Mouse (Mus musculus): ENCODE measurements around the gene Gm20503. TPM values are rescaled to one million over a fixed set of nuclear protein-coding genes. Genes with fewer than 3 reads are reported as not detected.

The Gm20503 gene
- polyA plus RNA-seq, 1 experiment from 2014 or later: 10.1 TPM

GRCm38 (mm10) chr4:59000614-59001013 lies 2.4 kb upstream of the Gm20503 start:
- H3K4me1 ChIP-seq (ENCODE audit: insufficient read depth, low read length): peaks cover 25% of the 10 kb centered on the region
- no peak for ATAC-seq (ENCODE audit: low FRiP score, low TSS enrichment)
- H3K27ac ChIP-seq (ENCODE audit: low read length): no peak overlapping the region
- no peak overlapping the region for H3K4me2 ChIP-seq (replicated peaks; ENCODE audit: low read depth, low read length)
- H3K36me3 ChIP-seq (ENCODE audit: insufficient read depth, low read length): no peaks in the 10 kb centered on the region
- H3K9me3 ChIP-seq (ENCODE audit: low read length): no peaks in the 10 kb centered on the region
- WGBS: 4% methylated on average over 2 of the region's 2 CpGs
- no peak overlapping the region for H3K4me3 ChIP-seq (ENCODE audit: low read length)
- no peaks in the 10 kb centered on the region for H3K27me3 ChIP-seq (ENCODE audit: insufficient read depth, low read length)
- no peak overlapping the region for H3K9ac ChIP-seq (replicated peaks; ENCODE audit: low read length)

DNA sequence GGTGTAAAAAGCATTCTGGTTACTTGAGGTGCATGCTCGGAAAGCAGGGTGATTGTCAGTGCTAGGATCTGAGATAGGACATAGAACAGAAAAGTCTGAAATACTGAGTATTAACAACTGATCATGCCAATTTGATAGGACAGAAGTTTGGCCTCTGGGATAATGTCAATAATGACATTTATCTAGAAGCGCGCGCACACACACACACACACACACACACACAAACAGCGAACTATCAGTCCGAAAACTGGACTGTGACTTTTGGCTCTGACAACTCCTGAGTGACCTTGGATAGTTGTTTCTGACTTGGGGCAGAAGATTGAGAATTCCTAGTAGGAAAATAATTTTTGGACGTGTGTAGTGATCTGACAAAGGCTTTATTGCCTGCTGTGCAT lies 793 bp downstream of the Gm20503 start:
- H3K36me3 ChIP-seq (ENCODE audit: insufficient read depth, low read length): no peaks in the 10 kb centered on the region
- no peak for ATAC-seq (ENCODE audit: low FRiP score, low TSS enrichment)
- 27% methylated on average over 7 of the region's 7 CpGs for WGBS
- no peaks in the 10 kb centered on the region for H3K9me3 ChIP-seq (ENCODE audit: low read length)
- peak overlapping the region; percentile 93 for H3K9ac ChIP-seq (replicated peaks; ENCODE audit: low read length)
- H3K4me3 ChIP-seq (ENCODE audit: low read length): peak overlapping the region; percentile 89
- H3K4me2 ChIP-seq (replicated peaks; ENCODE audit: low read depth, low read length): peak overlapping the region; percentile 95
- peaks cover 35% of the 10 kb centered on the region for H3K4me1 ChIP-seq (ENCODE audit: insufficient read depth, low read length)
- no peak overlapping the region for H3K27ac ChIP-seq (ENCODE audit: low read length)
- H3K27me3 ChIP-seq (ENCODE audit: insufficient read depth, low read length): no peaks in the 10 kb centered on the region

- no peaks in the 10 kb centered on the region for H3K36me3 ChIP-seq (ENCODE audit: insufficient read depth, low read length)
- peaks cover 35% of the 10 kb centered on the region for H3K4me1 ChIP-seq (ENCODE audit: insufficient read depth, low read length)
- H3K27ac ChIP-seq (ENCODE audit: low read length): no peak overlapping the region
- 22% methylated on average over 8 of the region's 8 CpGs for WGBS
- no peaks in the 10 kb centered on the region for H3K9me3 ChIP-seq (ENCODE audit: low read length)
- no peak for ATAC-seq (ENCODE audit: low FRiP score, low TSS enrichment)
- no peak overlapping the region for H3K9ac ChIP-seq (replicated peaks; ENCODE audit: low read length)
- no peak overlapping the region for H3K4me3 ChIP-seq (ENCODE audit: low read length)
- H3K4me2 ChIP-seq (replicated peaks; ENCODE audit: low read depth, low read length): no peak overlapping the region
- no peaks in the 10 kb centered on the region for H3K27me3 ChIP-seq (ENCODE audit: insufficient read depth, low read length)
These were observed 3.2 kb downstream of the Gm20503 start for GRCm38 (mm10) chr4:59006211-59006610.

GRCm38 (mm10) chr4:59007016-59007415 lies 4.0 kb downstream of the Gm20503 start:
- H3K4me2 ChIP-seq (replicated peaks; ENCODE audit: low read depth, low read length): no peak overlapping the region
- H3K36me3 ChIP-seq (ENCODE audit: insufficient read depth, low read length): no peaks in the 10 kb centered on the region
- no peaks in the 10 kb centered on the region for H3K9me3 ChIP-seq (ENCODE audit: low read length)
- no peak for ATAC-seq (ENCODE audit: low FRiP score, low TSS enrichment)
- 77% methylated on average over 6 of the region's 6 CpGs for WGBS
- no peaks in the 10 kb centered on the region for H3K27me3 ChIP-seq (ENCODE audit: insufficient read depth, low read length)
- H3K9ac ChIP-seq (replicated peaks; ENCODE audit: low read length): no peak overlapping the region
- no peak overlapping the region for H3K27ac ChIP-seq (ENCODE audit: low read length)
- peaks cover 35% of the 10 kb centered on the region for H3K4me1 ChIP-seq (ENCODE audit: insufficient read depth, low read length)
- H3K4me3 ChIP-seq (ENCODE audit: low read length): no peak overlapping the region

DNA sequence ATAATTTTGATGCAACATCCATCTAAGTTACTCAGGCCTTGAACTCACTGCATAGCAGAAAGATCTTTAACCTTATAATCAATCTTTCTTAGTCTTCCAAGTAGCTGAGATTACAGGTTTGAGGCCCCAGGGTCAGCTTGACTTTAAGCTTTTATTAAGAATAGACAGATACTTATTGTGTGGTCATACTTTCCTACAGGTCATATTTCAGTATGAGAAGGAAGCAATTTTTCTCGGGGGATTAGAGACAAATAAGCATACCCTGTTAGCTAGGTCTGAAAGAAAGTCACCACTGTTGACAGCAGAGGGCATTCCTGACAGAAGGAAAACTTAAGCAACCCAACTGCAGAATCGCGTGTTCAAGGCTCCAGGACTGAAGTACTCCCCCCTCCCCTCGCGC lies 5.0 kb downstream of the Gm20503 start:
- ATAC-seq (ENCODE audit: low FRiP score, low TSS enrichment): no peak
- no peak overlapping the region for H3K27ac ChIP-seq (ENCODE audit: low read length)
- H3K36me3 ChIP-seq (ENCODE audit: insufficient read depth, low read length): no peaks in the 10 kb centered on the region
- no peak overlapping the region for H3K4me2 ChIP-seq (replicated peaks; ENCODE audit: low read depth, low read length)
- peaks cover 31% of the 10 kb centered on the region for H3K4me1 ChIP-seq (ENCODE audit: insufficient read depth, low read length)
- no peak overlapping the region for H3K4me3 ChIP-seq (ENCODE audit: low read length)
- no peaks in the 10 kb centered on the region for H3K27me3 ChIP-seq (ENCODE audit: insufficient read depth, low read length)
- 74% methylated on average over 5 of the region's 5 CpGs for WGBS
- H3K9me3 ChIP-seq (ENCODE audit: low read length): no peaks in the 10 kb centered on the region
- no peak overlapping the region for H3K9ac ChIP-seq (replicated peaks; ENCODE audit: low read length)

DNA sequence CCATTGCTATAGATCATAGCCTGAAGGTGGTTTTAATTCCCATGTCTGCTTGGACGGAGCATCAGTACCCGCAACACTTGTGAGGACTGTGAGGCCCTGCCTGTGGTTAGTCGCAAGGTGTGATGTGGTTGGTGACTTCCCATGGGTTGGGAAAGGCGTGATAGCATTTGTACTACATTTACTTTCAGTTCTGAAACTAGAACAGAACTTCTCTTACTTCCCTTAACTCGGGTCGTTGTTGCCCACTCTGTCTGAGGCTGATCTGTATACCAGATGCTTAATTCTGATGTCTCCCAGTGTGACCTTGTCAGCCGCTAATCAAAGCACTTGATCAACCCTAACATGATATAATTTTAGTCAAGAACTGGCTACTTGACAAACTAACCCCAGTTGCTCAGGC lies 6.2 kb downstream of the Gm20503 start:
- Histone ChIP-seq H3K36me3 (ENCODE audit: insufficient read depth, low read length) (no peaks in the 10 kb centered on the region), H3K27ac (ENCODE audit: low read length) (no peak overlapping the region), H3K4me3 (ENCODE audit: low read length) (no peak overlapping the region), H3K9me3 (ENCODE audit: low read length) (no peaks in the 10 kb centered on the region), H3K27me3 (ENCODE audit: insufficient read depth, low read length) (no peaks in the 10 kb centered on the region), H3K4me2 (replicated peaks; ENCODE audit: low read depth, low read length) (no peak overlapping the region), H3K4me1 (ENCODE audit: insufficient read depth, low read length) (peaks cover 25% of the 10 kb centered on the region), H3K9ac (replicated peaks; ENCODE audit: low read length) (no peak overlapping the region)
- ATAC-seq (ENCODE audit: low FRiP score, low TSS enrichment): no peak
- 92% methylated on average over 7 of the region's 7 CpGs for WGBS

DNA sequence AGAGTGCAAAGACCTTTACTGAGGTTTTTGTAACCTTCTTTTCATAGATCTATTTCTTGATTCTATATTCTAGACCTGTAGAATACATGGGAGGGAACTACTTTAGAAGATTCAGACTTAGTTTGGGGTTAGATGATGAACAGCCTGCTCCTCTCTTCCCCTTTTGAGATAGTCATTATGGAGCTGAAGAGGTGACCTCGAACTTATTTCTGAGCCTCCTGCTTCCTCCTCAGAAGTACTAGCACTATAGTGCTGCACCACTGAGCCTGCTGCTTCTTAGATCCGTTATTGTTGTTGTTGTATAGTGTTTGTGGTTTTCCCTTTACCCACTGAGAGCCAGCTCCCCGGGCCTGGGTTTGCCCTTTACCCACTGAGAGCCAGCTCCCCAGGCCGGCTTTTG lies 6.7 kb downstream of the Gm20503 start:
- no peaks in the 10 kb centered on the region for H3K36me3 ChIP-seq (ENCODE audit: insufficient read depth, low read length)
- no peaks in the 10 kb centered on the region for H3K9me3 ChIP-seq (ENCODE audit: low read length)
- 89% methylated on average over 4 of the region's 4 CpGs for WGBS
- no peak overlapping the region for H3K4me2 ChIP-seq (replicated peaks; ENCODE audit: low read depth, low read length)
- H3K27me3 ChIP-seq (ENCODE audit: insufficient read depth, low read length): no peaks in the 10 kb centered on the region
- H3K4me3 ChIP-seq (ENCODE audit: low read length): no peak overlapping the region
- peaks cover 20% of the 10 kb centered on the region for H3K4me1 ChIP-seq (ENCODE audit: insufficient read depth, low read length)
- H3K27ac ChIP-seq (ENCODE audit: low read length): no peak overlapping the region
- H3K9ac ChIP-seq (replicated peaks; ENCODE audit: low read length): no peak overlapping the region
- ATAC-seq (ENCODE audit: low FRiP score, low TSS enrichment): no peak

GRCm38 (mm10) chr4:59011446-59011845 lies 8.4 kb downstream of the Gm20503 start:
- H3K9me3 ChIP-seq (ENCODE audit: low read length): no peaks in the 10 kb centered on the region
- 83% methylated on average over 3 of the region's 3 CpGs for WGBS
- no peak overlapping the region for H3K9ac ChIP-seq (replicated peaks; ENCODE audit: low read length)
- H3K4me1 ChIP-seq (ENCODE audit: insufficient read depth, low read length): 0 out of 2 replicates have a peak, but pooled peaks cover 6% of the 10 kb centered on the region
- H3K36me3 ChIP-seq (ENCODE audit: insufficient read depth, low read length): peaks cover 6% of the 10 kb centered on the region; the same call in 1 of the 2 replicates
- H3K27me3 ChIP-seq (ENCODE audit: insufficient read depth, low read length): no peaks in the 10 kb centered on the region
- H3K4me3 ChIP-seq (ENCODE audit: low read length): no peak overlapping the region
- no peak overlapping the region for H3K4me2 ChIP-seq (replicated peaks; ENCODE audit: low read depth, low read length)
- no peak overlapping the region for H3K27ac ChIP-seq (ENCODE audit: low read length)
- ATAC-seq (ENCODE audit: low FRiP score, low TSS enrichment): no peak

GRCm38 (mm10) chr4:59015181-59015580 lies 12.2 kb downstream of the Gm20503 start:
- Histone ChIP-seq H3K36me3 (ENCODE audit: insufficient read depth, low read length) (peaks cover 25% of the 10 kb centered on the region), H3K9ac (replicated peaks; ENCODE audit: low read length) (no peak overlapping the region), H3K9me3 (ENCODE audit: low read length) (no peaks in the 10 kb centered on the region), H3K4me1 (ENCODE audit: insufficient read depth, low read length) (no peaks in the 10 kb centered on the region), H3K27me3 (ENCODE audit: insufficient read depth, low read length) (no peaks in the 10 kb centered on the region), H3K27ac (ENCODE audit: low read length) (no peak overlapping the region), H3K4me3 (ENCODE audit: low read length) (no peak overlapping the region), H3K4me2 (replicated peaks; ENCODE audit: low read depth, low read length) (no peak overlapping the region)
- ATAC-seq (ENCODE audit: low FRiP score, low TSS enrichment): no peak
- 72% methylated on average over 3 of the region's 3 CpGs for WGBS

GRCm38 (mm10) chr4:59016922-59017321 lies 13.9 kb downstream of the Gm20503 start:
- ATAC-seq (ENCODE audit: low FRiP score, low TSS enrichment): no peak
- H3K9ac ChIP-seq (replicated peaks; ENCODE audit: low read length): no peak overlapping the region
- WGBS: 91% methylated on average over 2 of the region's 2 CpGs
- no peak overlapping the region for H3K4me3 ChIP-seq (ENCODE audit: low read length)
- H3K27me3 ChIP-seq (ENCODE audit: insufficient read depth, low read length): no peaks in the 10 kb centered on the region
- no peak overlapping the region for H3K27ac ChIP-seq (ENCODE audit: low read length)
- H3K4me1 ChIP-seq (ENCODE audit: insufficient read depth, low read length): no peaks in the 10 kb centered on the region
- H3K36me3 ChIP-seq (ENCODE audit: insufficient read depth, low read length): peaks cover 30% of the 10 kb centered on the region
- H3K4me2 ChIP-seq (replicated peaks; ENCODE audit: low read depth, low read length): no peak overlapping the region
- H3K9me3 ChIP-seq (ENCODE audit: low read length): no peaks in the 10 kb centered on the region
